Mouse (Mus musculus) kidney, adult 9 months (tissue): Measurements from ENCODE around the gene 1110051M20Rik.

Experiments used
- DNase-seq: peaks from one replicate; pipeline ENCODE4 v3.0.0; 2022

1110051M20Rik gene

DNA sequence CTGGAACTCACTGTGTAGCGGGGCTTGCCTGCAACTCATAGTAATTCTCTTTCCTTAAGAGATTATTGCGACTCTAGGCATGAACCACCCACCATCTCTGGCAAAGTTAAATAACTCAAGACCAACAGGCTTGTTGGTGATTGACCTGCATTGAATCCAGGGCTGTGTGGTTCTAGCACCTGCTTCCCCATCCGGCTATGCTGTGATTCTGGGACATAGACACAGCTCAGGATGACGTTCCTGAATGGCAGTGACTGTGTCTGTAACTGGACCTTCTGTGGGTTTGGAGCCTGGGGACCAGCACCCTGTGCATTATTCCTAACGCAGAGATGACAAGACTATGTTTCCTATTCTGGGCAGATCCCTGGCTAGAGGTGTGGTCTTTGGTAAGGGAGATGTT lies 148.6 kb downstream of the 1110051M20Rik start:
- DNase-seq, result no peak

- DNase-seq, result no peak
These were observed 150.3 kb downstream of the 1110051M20Rik start for GRCm38 (mm10) chr2:91294226-91294625.

- no peak for DNase-seq
These were observed 153.1 kb downstream of the 1110051M20Rik start for GRCm38 (mm10) chr2:91291197-91292007.

GRCm38 (mm10) chr2:91287563-91287962 lies 156.9 kb downstream of the 1110051M20Rik start:
- no peak for DNase-seq

GRCm38 (mm10) chr2:91285885-91286505 lies 158.5 kb downstream of the 1110051M20Rik start:
- peak; percentile 78 for DNase-seq

- no peak for DNase-seq
These were observed 159.9 kb downstream of the 1110051M20Rik start for GRCm38 (mm10) chr2:91284375-91285199.

DNA sequence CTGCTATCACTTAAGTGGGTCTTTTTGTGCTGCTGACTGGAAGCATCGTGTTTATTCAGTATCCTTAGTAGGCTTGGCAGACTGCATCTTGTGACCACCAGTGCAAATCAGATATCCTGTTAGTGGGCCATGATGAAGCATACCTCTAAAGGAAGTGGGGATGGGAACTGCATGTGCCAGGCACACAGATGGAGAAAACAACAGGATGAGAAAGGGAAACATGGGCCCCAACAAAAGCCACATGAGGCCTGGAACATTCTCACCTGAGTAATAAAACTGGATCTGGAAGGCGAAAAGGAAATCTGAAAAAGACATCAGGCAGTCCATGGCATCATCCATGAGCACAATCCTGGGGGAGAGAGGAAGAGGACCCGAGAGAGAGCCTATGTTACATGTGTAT lies 160.5 kb downstream of the 1110051M20Rik start:
- DNase-seq, result no peak

- DNase-seq, result no peak
These were observed 163.1 kb downstream of the 1110051M20Rik start for GRCm38 (mm10) chr2:91281366-91281765.

DNA sequence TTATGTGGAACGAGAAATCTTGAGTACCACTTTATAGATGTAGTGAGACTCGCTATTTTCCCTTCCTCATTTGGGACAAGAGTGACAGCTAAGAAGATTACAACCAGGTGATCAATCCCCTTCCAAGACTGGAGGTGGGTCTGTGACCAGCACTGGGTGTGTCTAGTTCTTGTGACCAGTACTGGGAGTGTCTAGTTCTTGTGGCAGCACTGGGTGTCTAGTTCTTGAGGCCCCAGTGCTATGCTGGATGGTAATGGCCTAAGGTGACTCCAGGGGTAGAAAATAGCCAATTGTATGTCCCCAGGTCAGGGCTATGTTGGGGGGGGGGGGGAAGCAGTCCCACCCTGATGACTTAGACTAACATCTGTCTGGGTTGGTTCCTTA lies 165.1 kb downstream of the 1110051M20Rik start:
- no peak for DNase-seq

DNA sequence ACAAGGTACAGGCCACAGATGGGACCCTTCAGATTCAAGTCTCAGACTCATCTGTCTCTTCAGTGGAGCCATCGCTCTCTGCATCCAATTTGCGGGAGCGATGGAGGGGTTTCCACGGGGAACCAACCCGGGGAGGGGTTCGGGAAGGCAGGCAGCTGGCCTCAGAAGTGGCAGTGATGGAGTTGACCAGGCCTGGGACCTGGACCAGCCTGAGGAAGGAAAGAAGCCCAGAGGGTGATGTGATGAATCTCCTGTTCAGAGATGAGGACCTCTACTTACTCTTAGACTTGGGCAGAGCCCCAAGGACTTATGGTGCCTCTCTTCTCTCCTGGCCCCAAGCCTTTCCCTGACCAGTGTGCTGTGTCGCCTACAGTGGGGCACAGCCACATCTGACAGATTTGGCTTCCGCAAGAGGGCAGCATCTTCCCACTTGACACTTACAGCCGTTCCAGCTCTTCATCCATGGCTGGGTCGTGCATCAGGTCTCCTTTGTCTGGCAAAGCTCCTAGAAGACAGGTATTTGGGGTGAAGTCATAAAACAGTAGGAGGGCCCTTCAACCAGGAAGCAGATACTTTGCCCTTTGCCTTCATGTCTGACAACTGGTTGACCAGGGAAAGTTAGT lies 165.6 kb downstream of the 1110051M20Rik start:
- peak; percentile 57 for DNase-seq

GRCm38 (mm10) chr2:91269687-91270133 lies 174.8 kb downstream of the 1110051M20Rik start:
- no peak for DNase-seq

GRCm38 (mm10) chr2:91268706-91269105 lies 175.8 kb downstream of the 1110051M20Rik start:
- no peak for DNase-seq

GRCm38 (mm10) chr2:91268042-91268441 lies 176.5 kb downstream of the 1110051M20Rik start:
- no peak for DNase-seq

GRCm38 (mm10) chr2:91264711-91265681 lies 179.5 kb downstream of the 1110051M20Rik start, which contains the start of gene Arfgap2:
Gene Arfgap2, plus strand, starts transcription at chr2:91264974.
- peak; percentile 100 for DNase-seq

DNA sequence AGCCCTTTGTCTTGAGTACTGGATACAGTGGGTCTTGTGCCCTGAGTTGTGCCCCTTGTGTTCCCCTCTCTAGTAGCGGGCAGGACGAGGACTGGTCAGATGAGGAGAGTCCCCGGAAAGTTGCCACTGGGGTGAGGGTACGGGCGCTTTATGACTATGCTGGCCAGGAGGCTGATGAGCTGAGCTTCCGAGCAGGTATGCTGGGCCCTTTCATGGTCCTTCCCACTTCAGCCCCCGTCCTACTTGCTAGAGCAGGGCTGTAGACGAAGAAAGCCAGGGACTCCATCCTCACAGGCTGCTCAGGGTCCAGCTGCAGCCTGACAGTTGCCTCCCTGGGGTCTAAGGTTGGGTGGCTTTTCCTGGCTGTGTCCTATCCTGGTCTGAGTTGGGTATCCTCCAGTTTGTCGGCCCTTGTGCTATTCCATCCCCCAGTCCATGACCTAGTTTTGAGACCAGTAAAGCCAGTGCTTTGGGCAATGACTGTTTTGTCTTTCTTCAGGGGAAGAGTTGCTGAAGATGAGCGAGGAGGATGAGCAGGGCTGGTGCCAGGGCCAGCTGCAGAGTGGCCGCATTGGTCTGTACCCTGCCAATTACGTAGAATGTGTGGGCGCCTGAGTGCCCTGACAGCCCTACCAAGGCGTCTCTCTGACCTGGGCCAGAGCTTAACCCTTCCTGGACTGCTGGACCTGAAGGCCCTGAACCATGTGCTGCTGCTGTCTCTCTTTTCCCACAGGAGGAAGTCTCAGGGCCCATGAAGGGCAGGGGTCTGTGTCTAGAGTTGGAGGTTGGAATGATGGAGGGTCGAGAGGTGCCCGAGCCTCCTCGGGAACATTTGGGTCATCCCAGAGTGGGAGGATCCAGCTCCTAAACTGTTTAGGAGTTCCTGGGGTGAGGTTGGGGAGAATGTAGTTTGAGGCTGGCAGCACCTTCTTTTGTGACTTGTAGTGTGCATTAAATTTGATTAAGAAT lies 180.5 kb downstream of the 1110051M20Rik start:
- no peak for DNase-seq

DNA sequence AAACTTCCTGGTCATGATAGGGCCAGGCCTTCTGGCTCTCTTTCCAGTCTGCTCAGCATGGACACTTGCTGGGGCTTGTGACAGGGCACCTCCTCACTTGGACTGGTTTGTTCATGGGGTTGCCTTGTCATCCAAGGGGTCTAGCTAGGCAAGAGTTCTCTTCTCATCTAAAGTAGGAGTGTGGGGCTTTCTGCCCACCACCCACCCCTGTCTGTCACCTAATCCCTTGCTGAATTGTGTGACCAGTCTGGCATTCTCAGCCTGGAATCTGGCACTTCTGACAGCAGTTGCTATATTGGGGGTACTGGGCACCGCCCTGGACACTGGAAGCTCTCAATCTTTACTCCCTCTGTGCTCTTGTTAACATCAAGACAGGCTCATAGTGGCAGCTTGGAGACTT lies 185.0 kb downstream of the 1110051M20Rik start:
- no peak for DNase-seq

- DNase-seq, result no peak
These were observed 185.7 kb downstream of the 1110051M20Rik start for GRCm38 (mm10) chr2:91258830-91259229.

DNA sequence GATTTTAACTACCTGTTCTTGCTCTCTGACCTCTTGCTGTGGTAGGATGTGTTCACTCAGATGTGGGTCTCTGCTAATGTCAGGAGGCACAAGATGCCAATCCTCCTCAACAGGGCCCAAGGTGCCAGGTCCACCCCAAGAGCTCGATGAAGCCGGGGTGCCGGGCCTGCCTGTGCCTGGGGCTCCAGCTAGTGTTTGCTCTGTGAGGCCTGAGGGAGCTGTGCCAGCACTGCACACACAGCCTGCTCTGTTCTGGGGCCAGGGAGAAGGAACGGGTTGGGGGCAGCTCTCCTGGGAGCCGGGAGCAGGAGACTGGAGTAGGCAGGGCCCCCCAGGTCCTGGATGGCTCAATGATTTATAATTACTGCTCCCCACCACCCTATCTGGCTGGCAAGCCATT lies 186.4 kb downstream of the 1110051M20Rik start:
- DNase-seq, result no peak

DNA sequence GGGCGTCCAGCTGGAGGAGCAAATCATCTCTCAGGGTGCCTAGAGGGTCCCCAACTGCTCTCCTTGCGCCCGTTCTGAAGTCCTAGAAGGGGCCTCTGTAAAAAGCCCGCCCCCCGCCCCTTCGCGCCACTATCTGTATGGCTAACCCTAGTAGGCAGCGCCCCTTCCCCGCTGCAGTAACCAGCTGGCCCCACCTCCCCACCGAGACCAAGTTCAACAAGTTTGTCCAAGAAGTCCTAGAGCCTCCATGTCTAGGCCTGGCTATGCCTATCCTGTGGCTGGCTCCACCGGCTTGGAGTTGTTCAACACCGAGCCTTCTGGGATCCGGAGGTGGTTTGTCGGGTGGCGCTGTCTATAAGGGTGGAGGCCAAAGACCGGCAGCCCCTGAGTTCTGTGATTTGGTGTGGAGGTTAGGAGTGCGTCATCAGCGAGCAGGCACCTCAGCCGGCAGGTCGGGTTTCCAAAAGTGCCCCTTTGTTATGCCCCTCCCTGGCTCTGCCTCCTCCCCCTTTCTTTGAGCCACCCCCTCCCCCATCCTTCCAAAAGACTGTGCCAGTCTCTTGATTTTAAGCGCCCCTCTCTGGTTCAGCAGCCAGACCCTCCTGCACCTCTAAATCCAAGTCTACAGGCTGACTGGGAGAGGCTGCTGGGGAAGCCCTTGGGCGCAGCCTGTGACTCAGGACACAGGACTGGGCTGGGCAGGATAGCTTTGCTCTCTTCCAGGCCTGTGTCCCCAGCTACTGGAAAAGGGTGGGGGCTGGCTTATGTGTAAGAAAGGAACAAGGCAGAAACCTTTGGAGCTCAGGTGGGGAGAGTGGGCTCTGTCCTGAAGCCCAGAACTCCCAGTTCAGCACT lies 187.2 kb downstream of the 1110051M20Rik start:
- DNase-seq, result peak; percentile 60
